Mouse (Mus musculus) stomach, postnatal 0 days (tissue): ENCODE data around the gene Mospd3.
A peak's percentile ranks its signal among the peaks of the same experiment; 100 is the strongest.

ENCODE experiments used
- CTCF ChIP-seq: IDR thresholded peaks from 2 replicates; pipeline ENCODE4 v1.5.1; 2016; ENCODE audit warnings: antibody characterized with exemption, low read depth, mild to moderate bottlenecking, moderate library complexity
- EP300 ChIP-seq: optimal IDR thresholded peaks from 2 replicates; pipeline ENCODE3; 2016; ENCODE audit warnings: antibody characterized with exemption

GRCm38 (mm10) chr5:137627991-137628390, 27.1 kb upstream of the Mospd3 start:
- TF ChIP-seq CTCF (peak; percentile 54), EP300 (no peak)
